Mouse (Mus musculus): ENCODE measurements around the gene Zfp429.
"Not testable (repeated sequence)": the region's sequence is repeated elsewhere in the genome, so short reads cannot be mapped to it uniquely, and the experiment has no call there.

Gene Zfp429

GRCm38 (mm10) chr13:67399183-67399903 lies at the start of gene Zfp429:
Gene Zfp429 (minus strand): TSS chr13:67399819.
- DNase-seq, result peak; percentile 81

- DNase-seq, result not testable (repeated sequence)
Observed at GRCm38 (mm10) chr13:67437095-67437494, 37.5 kb upstream of the Zfp429 start.

- no peak for DNase-seq
Observed at GRCm38 (mm10) chr13:67428116-67428515, 28.5 kb upstream of the Zfp429 start.

GRCm38 (mm10) chr13:67425699-67426098 lies 26.1 kb upstream of the Zfp429 start:
- not testable (repeated sequence) for DNase-seq

GRCm38 (mm10) chr13:67422532-67422931 lies 22.9 kb upstream of the Zfp429 start:
- not testable (repeated sequence) for DNase-seq

- peak; percentile 71 for DNase-seq
Observed at GRCm38 (mm10) chr13:67421207-67421857, 21.7 kb upstream of the Zfp429 start, which contains the start of gene Zfp459. Gene Zfp459 (minus strand): TSS chr13:67421418.

- no peak for DNase-seq
Observed at GRCm38 (mm10) chr13:67420558-67421206, 21.1 kb upstream of the Zfp429 start.

- no peak for DNase-seq
Observed at GRCm38 (mm10) chr13:67416811-67417210, 17.2 kb upstream of the Zfp429 start.

GRCm38 (mm10) chr13:67415759-67416158 lies 16.1 kb upstream of the Zfp429 start:
- DNase-seq, result no peak

GRCm38 (mm10) chr13:67413634-67414033 lies 14.0 kb upstream of the Zfp429 start:
- DNase-seq, result not testable (repeated sequence)

GRCm38 (mm10) chr13:67376255-67376654 lies 23.4 kb downstream of the Zfp429 start:
- DNase-seq, result not testable (repeated sequence)

GRCm38 (mm10) chr13:67375050-67375911 lies 24.3 kb downstream of the Zfp429 start, which contains the start of the genes Gm28041 and Zfp456:
Gene Gm28041 (minus strand): TSS chr13:67375733.
Gene Zfp456 (minus strand): TSS chr13:67375810.
- DNase-seq, result peak; percentile 75

GRCm38 (mm10) chr13:67360131-67360744 lies 39.4 kb downstream of the Zfp429 start, which contains the start of the genes Gm28044 and Zfp953:
Gene Gm28044 (minus strand): TSS chr13:67360536.
Gene Zfp953 (minus strand): TSS chr13:67360605.
- DNase-seq, result peak; percentile 90

- DNase-seq, result no peak
Observed at GRCm38 (mm10) chr13:67351854-67352253, 47.8 kb downstream of the Zfp429 start.

GRCm38 (mm10) chr13:67343422-67343821 lies 56.2 kb downstream of the Zfp429 start:
- no peak for DNase-seq
